Mouse (Mus musculus) kidney, postnatal 25 days (tissue): ENCODE data around the gene Rab39b.

ENCODE experiments used
- DNase-seq, 2 experiments: peaks; one replicate each; pipeline ENCODE4 v3.0.0; 2021; ENCODE audit warnings: mixed read lengths in 2 of 2

The Rab39b gene

GRCm38 (mm10) chrX:75577582-75578324 is at the start of gene Rab39b:
Gene Rab39b, minus strand, starts transcription at chrX:75578231.
- DNase-seq, result peak; percentile 1 to 37

GRCm38 (mm10) chrX:75578539-75578938 is 508 bp upstream of the Rab39b start:
- no peak for DNase-seq
